Mouse (Mus musculus) lung, embryonic 14.5 days (tissue): ENCODE results near the gene Gsg1l. TPM values are rescaled to one million over a fixed set of nuclear protein-coding genes. Genes with fewer than 3 reads are reported as not detected.

Source experiments
- ATAC-seq: fragments of 200-750 bp; cut with Nextera tagmentation; 2 replicates; pipeline ENCODE4 v1.8.0; 2017; ENCODE audit warnings: mild to moderate bottlenecking, moderate TSS enrichment, moderate library complexity; ENCODE audit not compliant: insufficient read depth
- DNase-seq: peaks from one replicate; pipeline ENCODE4 v3.0.0-alpha.2; 2015
- H3K27ac ChIP-seq: fragments of 300-500 bp; sonication (generic); 2 replicates; pipeline ENCODE4 v1.5.1; 2014; ENCODE audit warnings: low read depth, mild to moderate bottlenecking, moderate library complexity
- H3K27me3 ChIP-seq: fragments of 300-500 bp; sonication (generic); 2 replicates; pipeline ENCODE4 v1.6.1; 2014; ENCODE audit warnings: low read length, control low read depth; ENCODE audit not compliant: insufficient read depth
- H3K36me3 ChIP-seq: fragments of 300-500 bp; sonication (generic); 2 replicates; pipeline ENCODE4 v1.6.1; 2014; ENCODE audit warnings: control low read depth; ENCODE audit not compliant: insufficient read depth
- H3K4me1 ChIP-seq: fragments of 300-500 bp; sonication (generic); 2 replicates; pipeline ENCODE4 v1.6.1; 2014; ENCODE audit warnings: antibody characterized with exemption, control low read depth; ENCODE audit not compliant: insufficient read depth
- H3K4me2 ChIP-seq: fragments of 300-500 bp; sonication (generic); 2 replicates; pipeline ENCODE4 v1.6.1; 2014; ENCODE audit warnings: mild to moderate bottlenecking
- H3K4me3 ChIP-seq: fragments of 300-500 bp; sonication (generic); 2 replicates; pipeline ENCODE4 v1.5.1; 2014; ENCODE audit warnings: low read depth, low read length
- H3K9ac ChIP-seq: fragments of 300-500 bp; sonication (generic); 2 replicates; pipeline ENCODE4 v1.6.1; 2014
- H3K9me3 ChIP-seq: fragments of 300-500 bp; sonication (generic); 2 replicates; pipeline ENCODE4 v1.6.1; 2016; ENCODE audit warnings: low read depth, low read length, control low read depth
- CTCF ChIP-seq: IDR thresholded peaks from 2 replicates; pipeline ENCODE4 v1.5.1; 2016; ENCODE audit warnings: antibody characterized with exemption, low read depth
- WGBS: fragments of 180-500 bp; shearing (Covaris S2); extraction: QIAGEN DNeasy Blood & Tissue Kit; methylation state at CpG from one replicate; pipeline ENCODE4 v1.1.7; 2014; 5-methylcytosine and 5-hydroxymethylcytosine counted together
- polyA plus RNA-seq: library from polyadenylated mRNA; unstranded; fragments of >200 nt; fragmentation: Nextera tagmentation; extraction: Ambion mirVana; gene quantifications from 2 replicates; pipeline ENCODE4 v1.2.1, GENCODE M21; 2014

Gsg1l gene
- polyA plus RNA-seq, 1 experiment from 2014 or later: 3.3 TPM

- Histone ChIP-seq H3K9me3 (no peaks in the 10 kb centered on the region), H3K27me3 (no peaks in the 10 kb centered on the region), H3K4me3 (no peak overlapping the region), H3K36me3 (no peaks in the 10 kb centered on the region), H3K27ac (no peak overlapping the region), H3K4me1 (no peaks in the 10 kb centered on the region), H3K9ac (no peak overlapping the region), H3K4me2 (no peak overlapping the region)
- TF ChIP-seq CTCF: no peak
- 58% methylated on average over 10 of the region's 10 CpGs for WGBS
- ATAC-seq: no peak
- peak; percentile 72 for DNase-seq
Observed at GRCm38 (mm10) chr7:125985565-125985964, 96.6 kb downstream of the Gsg1l start.

- Histone ChIP-seq H3K27ac (no peak overlapping the region), H3K4me2 (no peak overlapping the region), H3K4me3 (no peak overlapping the region), H3K9ac (no peak overlapping the region), H3K27me3 (no peaks in the 10 kb centered on the region), H3K4me1 (no peaks in the 10 kb centered on the region), H3K36me3 (no peaks in the 10 kb centered on the region), H3K9me3 (no peaks in the 10 kb centered on the region)
- WGBS: 32% methylated on average over 12 of the region's 12 CpGs
- TF ChIP-seq CTCF: peak; percentile 23; the same call in 1 of the 2 replicates
- DNase-seq: no peak
- no peak for ATAC-seq
Observed at GRCm38 (mm10) chr7:125983902-125984841, 98.0 kb downstream of the Gsg1l start.

- H3K36me3 ChIP-seq: no peaks in the 10 kb centered on the region
- no peak overlapping the region for H3K4me3 ChIP-seq
- no peak overlapping the region for H3K4me2 ChIP-seq
- ATAC-seq (no peak), DNase-seq (no peak)
- TF ChIP-seq CTCF: no peak
- no peaks in the 10 kb centered on the region for H3K9me3 ChIP-seq
- WGBS: 67% methylated on average over 8 of the region's 8 CpGs
- no peaks in the 10 kb centered on the region for H3K27me3 ChIP-seq
- H3K9ac ChIP-seq: no peak overlapping the region
- H3K4me1 ChIP-seq: no peaks in the 10 kb centered on the region
- no peak overlapping the region for H3K27ac ChIP-seq
Observed at GRCm38 (mm10) chr7:125979591-125979990, 102.6 kb downstream of the Gsg1l start.

GRCm38 (mm10) chr7:125976695-125977094 lies 105.5 kb downstream of the Gsg1l start:
- no peak for DNase-seq

GRCm38 (mm10) chr7:125975414-125975813 lies 106.8 kb downstream of the Gsg1l start:
- no peak overlapping the region for H3K4me2 ChIP-seq
- no peak overlapping the region for H3K9ac ChIP-seq
- no peak for ATAC-seq
- 58% methylated on average over 6 of the region's 6 CpGs for WGBS
- TF ChIP-seq CTCF: no peak
- no peaks in the 10 kb centered on the region for H3K9me3 ChIP-seq
- H3K4me1 ChIP-seq: no peaks in the 10 kb centered on the region
- no peaks in the 10 kb centered on the region for H3K36me3 ChIP-seq
- no peak overlapping the region for H3K4me3 ChIP-seq
- no peaks in the 10 kb centered on the region for H3K27me3 ChIP-seq
- DNase-seq: no peak
- H3K27ac ChIP-seq: no peak overlapping the region

More at GRCm38 (mm10) chr7:125976695-125977094, 105.5 kb downstream of the Gsg1l start:
- WGBS: 71% methylated on average over 9 of the region's 9 CpGs
- H3K9me3 ChIP-seq: no peaks in the 10 kb centered on the region
- no peaks in the 10 kb centered on the region for H3K4me1 ChIP-seq
- H3K27ac ChIP-seq: no peak overlapping the region
- H3K4me3 ChIP-seq: no peak overlapping the region
- ATAC-seq: no peak
- no peaks in the 10 kb centered on the region for H3K36me3 ChIP-seq
- TF ChIP-seq CTCF: no peak
- H3K27me3 ChIP-seq: no peaks in the 10 kb centered on the region
- no peak overlapping the region for H3K9ac ChIP-seq
- no peak overlapping the region for H3K4me2 ChIP-seq

- no peaks in the 10 kb centered on the region for H3K27me3 ChIP-seq
- peak; percentile 15 for DNase-seq
- H3K36me3 ChIP-seq: no peaks in the 10 kb centered on the region
- no peak for TF ChIP-seq CTCF
- ATAC-seq: no peak
- no peak overlapping the region for H3K9ac ChIP-seq
- no peak overlapping the region for H3K4me3 ChIP-seq
- no peaks in the 10 kb centered on the region for H3K4me1 ChIP-seq
- WGBS: 34% methylated on average over 4 of the region's 4 CpGs
- H3K27ac ChIP-seq: no peak overlapping the region
- no peaks in the 10 kb centered on the region for H3K9me3 ChIP-seq
- no peak overlapping the region for H3K4me2 ChIP-seq
Observed at GRCm38 (mm10) chr7:125973874-125974273, 108.3 kb downstream of the Gsg1l start.

GRCm38 (mm10) chr7:125972776-125973175 lies 109.4 kb downstream of the Gsg1l start:
- peak overlapping the region; percentile 4; the same call in 1 of the 2 replicates for H3K27ac ChIP-seq
- no peak for TF ChIP-seq CTCF
- WGBS: 63% methylated on average over 6 of the region's 6 CpGs
- no peaks in the 10 kb centered on the region for H3K27me3 ChIP-seq
- no peak overlapping the region for H3K4me3 ChIP-seq
- no peak overlapping the region for H3K9ac ChIP-seq
- DNase-seq (no peak), ATAC-seq (no peak)
- no peaks in the 10 kb centered on the region for H3K4me1 ChIP-seq
- H3K36me3 ChIP-seq: no peaks in the 10 kb centered on the region
- H3K9me3 ChIP-seq: no peaks in the 10 kb centered on the region
- H3K4me2 ChIP-seq: no peak overlapping the region
